Mouse (Mus musculus): ENCODE data around the gene Igdcc3. TPM values are rescaled to one million over a fixed set of nuclear protein-coding genes. Genes with fewer than 3 reads are reported as not detected.

Gene Igdcc3
- polyA plus RNA-seq, 1 experiment from 2014 or later = 0.22 TPM

DNA sequence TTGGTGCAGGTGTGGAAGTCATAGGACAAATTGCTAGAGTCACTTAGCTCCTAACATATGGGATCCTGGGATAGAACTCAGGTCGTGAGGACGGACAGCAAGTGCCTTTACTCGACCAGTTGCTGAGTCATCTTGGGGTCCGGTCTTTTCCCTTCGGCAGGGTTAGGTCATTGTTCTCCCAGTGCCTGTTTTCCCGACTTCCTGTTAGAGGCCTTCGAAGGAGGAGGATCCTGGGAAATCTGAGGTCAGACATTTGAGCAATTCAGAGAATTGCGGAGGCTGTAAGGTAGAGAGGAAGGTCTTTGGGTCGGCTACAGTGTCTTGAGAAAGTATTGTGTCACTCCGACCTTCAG is 73.4 kb downstream of the Igdcc3 start:
- 13% methylated on average over 10 of the region's 10 CpGs for WGBS
- H3K4me2 ChIP-seq (replicated peaks; ENCODE audit: low read depth) = peak overlapping the region; percentile 85

DNA sequence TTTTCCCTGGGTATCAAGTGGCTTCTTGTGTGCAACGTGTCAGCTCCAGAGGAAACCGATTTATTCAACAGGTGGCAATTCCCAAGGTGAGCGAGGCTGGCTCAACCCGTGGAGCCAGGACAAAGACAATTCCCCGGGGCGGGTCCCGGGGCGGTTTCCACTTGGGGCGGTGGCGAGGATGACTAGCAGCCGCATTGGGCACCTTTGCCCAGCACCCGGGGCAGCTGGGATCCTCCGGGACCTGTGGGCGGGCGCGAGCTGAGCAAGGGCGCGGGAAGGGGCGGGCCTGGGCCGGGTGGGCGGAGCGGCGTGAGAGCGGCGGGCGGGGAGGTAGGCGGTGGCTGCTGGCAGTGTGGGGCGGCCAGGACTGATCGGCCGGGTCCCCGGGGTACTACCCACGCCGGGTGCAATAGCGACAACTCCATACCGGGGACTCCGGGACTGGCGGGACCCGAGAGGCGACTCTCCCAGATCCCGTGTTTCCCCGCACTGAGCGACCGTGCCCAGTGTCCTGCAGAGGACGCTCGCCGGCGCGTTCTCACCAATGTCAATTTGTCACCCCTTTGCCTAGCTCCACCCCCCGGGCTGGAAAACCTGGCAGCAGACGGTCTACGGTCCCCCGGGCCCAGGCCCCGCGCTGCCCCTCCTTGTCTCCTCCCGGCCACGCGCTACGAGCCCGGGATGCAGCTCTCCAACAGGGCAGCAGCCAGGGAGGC is 73.9 kb downstream of the Igdcc3 start:
- no peaks in the 10 kb centered on the region for H3K27me3 ChIP-seq (replicated peaks; ENCODE audit: control insufficient read depth, insufficient read depth, low read length)
- H3K27ac ChIP-seq (ENCODE audit: low read depth, low read length) = peak overlapping the region; percentile 99
- 1% methylated on average over 37 of the region's 59 CpGs for WGBS
- H3K4me1 ChIP-seq (replicated peaks; ENCODE audit: control insufficient read depth, insufficient read depth, low read length) = 0 out of 2 replicates have a peak, but pooled peaks cover 5% of the 10 kb centered on the region
- H3K9me3 ChIP-seq (ENCODE audit: control insufficient read depth) = no peaks in the 10 kb centered on the region
- peak; percentile 94 for ATAC-seq
- H3K4me2 ChIP-seq (replicated peaks; ENCODE audit: low read depth) = peak overlapping the region; percentile 85
- peak overlapping the region; percentile 66 for H3K4me3 ChIP-seq (ENCODE audit: low read depth, low read length)
- TF ChIP-seq CTCF (IDR thresholded peaks at IDR 0.05; ENCODE audit: low read depth) = peak; percentile 62
- H3K9ac ChIP-seq (ENCODE audit: low read depth, low read length) = peak overlapping the region; percentile 80
- no peaks in the 10 kb centered on the region for H3K36me3 ChIP-seq (ENCODE audit: control insufficient read depth, insufficient read depth)

More for the DNA sequence above, 73.4 kb downstream of the Igdcc3 start:
- peak; percentile 54 for ATAC-seq
- TF ChIP-seq CTCF (IDR thresholded peaks at IDR 0.05; ENCODE audit: low read depth) = no peak
- Histone ChIP-seq H3K36me3 (ENCODE audit: control insufficient read depth, insufficient read depth) (no peaks in the 10 kb centered on the region), H3K27me3 (replicated peaks; ENCODE audit: control insufficient read depth, insufficient read depth, low read length) (no peaks in the 10 kb centered on the region), H3K27ac (ENCODE audit: low read depth, low read length) (peak overlapping the region; percentile 99), H3K9me3 (ENCODE audit: control insufficient read depth) (no peaks in the 10 kb centered on the region), H3K4me1 (replicated peaks; ENCODE audit: control insufficient read depth, insufficient read depth, low read length) (0 out of 2 replicates have a peak, but pooled peaks cover 5% of the 10 kb centered on the region), H3K9ac (ENCODE audit: low read depth, low read length) (peak overlapping the region; percentile 80), H3K4me3 (ENCODE audit: low read depth, low read length) (peak overlapping the region; percentile 66)

- H3K4me3 ChIP-seq (ENCODE audit: low read depth, low read length) = peak overlapping the region; percentile 66
- no peaks in the 10 kb centered on the region for H3K27me3 ChIP-seq (replicated peaks; ENCODE audit: control insufficient read depth, insufficient read depth, low read length)
- H3K27ac ChIP-seq (ENCODE audit: low read depth, low read length) = peak overlapping the region; percentile 99
- H3K4me1 ChIP-seq (replicated peaks; ENCODE audit: control insufficient read depth, insufficient read depth, low read length) = 0 out of 2 replicates have a peak, but pooled peaks cover 5% of the 10 kb centered on the region
- peak overlapping the region; percentile 80 for H3K9ac ChIP-seq (ENCODE audit: low read depth, low read length)
- peak; percentile 71 for ATAC-seq
- WGBS = 2% methylated on average over 30 of the region's 31 CpGs
- TF ChIP-seq CTCF (IDR thresholded peaks at IDR 0.05; ENCODE audit: low read depth) = no peak
- H3K9me3 ChIP-seq (ENCODE audit: control insufficient read depth) = no peaks in the 10 kb centered on the region
- peak overlapping the region; percentile 85 for H3K4me2 ChIP-seq (replicated peaks; ENCODE audit: low read depth)
- H3K36me3 ChIP-seq (ENCODE audit: control insufficient read depth, insufficient read depth) = no peaks in the 10 kb centered on the region
These were observed 74.6 kb downstream of the Igdcc3 start for GRCm38 (mm10) chr9:65215494-65216126.

DNA sequence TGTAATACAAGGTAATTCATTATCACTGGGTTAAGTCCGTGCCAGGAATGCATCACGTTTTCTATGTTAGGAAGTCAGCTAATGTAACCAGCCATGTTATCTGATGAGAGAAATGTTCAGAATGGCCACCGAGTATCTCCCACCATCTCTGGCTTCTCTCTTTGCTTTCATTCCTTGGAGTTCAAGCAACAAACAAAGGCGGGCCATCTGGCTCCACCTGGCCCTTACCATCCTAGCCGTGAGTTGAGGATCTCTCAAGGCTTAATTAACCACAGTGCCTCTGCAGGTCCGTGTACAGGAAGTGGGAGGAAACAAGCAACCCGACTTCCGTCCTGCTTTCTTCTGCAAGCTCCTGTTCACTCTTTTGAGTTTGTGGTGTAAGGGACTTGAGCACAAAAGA is 76.0 kb downstream of the Igdcc3 start:
- Histone ChIP-seq H3K4me2 (replicated peaks; ENCODE audit: low read depth) (no peak overlapping the region), H3K9ac (ENCODE audit: low read depth, low read length) (no peak overlapping the region), H3K9me3 (ENCODE audit: control insufficient read depth) (no peaks in the 10 kb centered on the region), H3K4me1 (replicated peaks; ENCODE audit: control insufficient read depth, insufficient read depth, low read length) (0 out of 2 replicates have a peak, but pooled peaks cover 5% of the 10 kb centered on the region), H3K4me3 (ENCODE audit: low read depth, low read length) (no peak overlapping the region), H3K27me3 (replicated peaks; ENCODE audit: control insufficient read depth, insufficient read depth, low read length) (no peaks in the 10 kb centered on the region), H3K36me3 (ENCODE audit: control insufficient read depth, insufficient read depth) (no peaks in the 10 kb centered on the region), H3K27ac (ENCODE audit: low read depth, low read length) (peak overlapping the region; percentile 65)
- ATAC-seq = no peak
- TF ChIP-seq CTCF (IDR thresholded peaks at IDR 0.05; ENCODE audit: low read depth) = no peak
- 27% methylated on average over 8 of the region's 8 CpGs for WGBS

GRCm38 (mm10) chr9:65217661-65218060 is 76.7 kb downstream of the Igdcc3 start:
- Histone ChIP-seq H3K27ac (ENCODE audit: low read depth, low read length) (peak overlapping the region; percentile 65), H3K4me2 (replicated peaks; ENCODE audit: low read depth) (no peak overlapping the region)
- WGBS = 32% methylated on average over 6 of the region's 6 CpGs

GRCm38 (mm10) chr9:65218916-65219315 is 77.9 kb downstream of the Igdcc3 start:
- 69% methylated on average over 1 of the region's 1 CpGs for WGBS
- Histone ChIP-seq H3K4me3 (ENCODE audit: low read depth, low read length) (no peak overlapping the region), H3K9me3 (ENCODE audit: control insufficient read depth) (no peaks in the 10 kb centered on the region), H3K9ac (ENCODE audit: low read depth, low read length) (no peak overlapping the region), H3K36me3 (ENCODE audit: control insufficient read depth, insufficient read depth) (peaks cover 4% of the 10 kb centered on the region; the same call in 1 of the 2 replicates), H3K4me1 (replicated peaks; ENCODE audit: control insufficient read depth, insufficient read depth, low read length) (0 out of 2 replicates have a peak, but pooled peaks cover 5% of the 10 kb centered on the region), H3K27me3 (replicated peaks; ENCODE audit: control insufficient read depth, insufficient read depth, low read length) (no peaks in the 10 kb centered on the region), H3K4me2 (replicated peaks; ENCODE audit: low read depth) (no peak overlapping the region), H3K27ac (ENCODE audit: low read depth, low read length) (no peak overlapping the region)
- no peak for TF ChIP-seq CTCF (IDR thresholded peaks at IDR 0.05; ENCODE audit: low read depth)
- ATAC-seq = no peak

More at GRCm38 (mm10) chr9:65217661-65218060, 76.7 kb downstream of the Igdcc3 start:
- H3K9ac ChIP-seq (ENCODE audit: low read depth, low read length) = no peak overlapping the region
- H3K27me3 ChIP-seq (replicated peaks; ENCODE audit: control insufficient read depth, insufficient read depth, low read length) = no peaks in the 10 kb centered on the region
- ATAC-seq = no peak
- no peaks in the 10 kb centered on the region for H3K9me3 ChIP-seq (ENCODE audit: control insufficient read depth)
- H3K36me3 ChIP-seq (ENCODE audit: control insufficient read depth, insufficient read depth) = no peaks in the 10 kb centered on the region; the same call in 1 of the 2 replicates
- no peak overlapping the region for H3K4me3 ChIP-seq (ENCODE audit: low read depth, low read length)
- 0 out of 2 replicates have a peak, but pooled peaks cover 5% of the 10 kb centered on the region for H3K4me1 ChIP-seq (replicated peaks; ENCODE audit: control insufficient read depth, insufficient read depth, low read length)
- no peak for TF ChIP-seq CTCF (IDR thresholded peaks at IDR 0.05; ENCODE audit: low read depth)

Measured in intestine, postnatal 0 days (tissue).